Mouse (Mus musculus): ENCODE measurements around the gene Galnt2. TPM values are rescaled to one million over a fixed set of nuclear protein-coding genes. Genes with fewer than 3 reads are reported as not detected.

The Galnt2 gene
- polyA plus RNA-seq, 1 experiment, result 59.4 TPM

DNA sequence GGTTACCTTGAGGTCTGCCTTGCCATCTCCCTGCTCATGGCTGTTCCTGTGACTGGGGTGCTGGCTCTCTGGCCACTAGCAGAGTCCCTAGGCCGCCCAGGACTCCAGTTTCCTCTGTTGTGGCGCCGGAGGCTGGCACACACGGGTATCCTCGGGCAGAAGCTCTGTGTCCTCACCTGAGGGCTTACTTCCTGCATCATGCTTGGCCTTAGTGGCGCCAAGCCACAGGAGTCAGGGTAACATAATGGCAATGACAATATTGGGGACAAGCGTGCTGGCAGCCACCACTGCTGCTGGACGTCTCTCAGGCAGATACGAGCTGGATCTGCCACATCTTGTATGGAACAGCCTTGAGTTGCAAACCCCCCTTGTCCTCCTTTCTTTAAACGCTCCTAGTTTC lies 81.0 kb downstream of the Galnt2 start:
- Histone ChIP-seq H3K4me3 (no peak overlapping the region), H3K27me3 (ENCODE audit: control insufficient read depth, insufficient read depth, insufficient read length) (no peaks in the 10 kb centered on the region), H3K36me3 (ENCODE audit: control insufficient read depth, insufficient read depth) (peaks cover under 1% of the 10 kb centered on the region), H3K79me2 (ENCODE audit: control insufficient read depth, insufficient read depth) (no peaks in the 10 kb centered on the region), H3ac (ENCODE audit: control insufficient read depth, insufficient read length) (no peak overlapping the region), H3K4me2 (ENCODE audit: low read depth) (no peak overlapping the region)
- TF ChIP-seq TCF3 (IDR thresholded peaks at IDR 0.05; ENCODE audit: insufficient read length, low read depth) (no peak), CEBPB (IDR thresholded peaks at IDR 0.05; ENCODE audit: insufficient read depth, poor library complexity, severe bottlenecking) (no peak)

DNA sequence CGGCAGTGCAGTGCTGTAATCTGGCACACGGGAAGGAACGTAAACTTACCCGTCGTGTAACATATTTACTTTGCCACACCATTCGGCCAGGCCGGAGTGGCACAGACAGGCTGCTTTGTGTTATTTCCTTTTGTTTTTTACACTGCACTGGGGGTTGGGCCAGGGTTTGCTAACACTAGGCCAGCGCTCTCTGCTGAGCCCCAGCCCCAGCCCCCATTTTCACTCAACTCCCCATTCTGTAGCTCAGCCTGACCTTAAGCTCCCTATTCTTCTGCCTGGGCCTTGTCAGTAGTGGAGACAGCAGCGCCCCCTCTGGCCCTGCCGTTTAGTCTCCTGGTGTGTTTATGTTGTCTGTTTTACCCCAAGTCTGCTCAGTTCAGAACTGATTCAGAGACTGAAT lies 83.6 kb downstream of the Galnt2 start:
- no peak overlapping the region for H3ac ChIP-seq (ENCODE audit: control insufficient read depth, insufficient read length)
- H3K36me3 ChIP-seq (ENCODE audit: control insufficient read depth, insufficient read depth), result no peaks in the 10 kb centered on the region
- no peak overlapping the region for H3K4me3 ChIP-seq
- TF ChIP-seq REST (IDR thresholded peaks at IDR 0.05; ENCODE audit: insufficient read depth, insufficient read length) (no peak), TCF3 (IDR thresholded peaks at IDR 0.05; ENCODE audit: insufficient read length, low read depth) (no peak), CEBPB (IDR thresholded peaks at IDR 0.05; ENCODE audit: insufficient read depth, poor library complexity, severe bottlenecking) (no peak), MYOG (IDR thresholded peaks at IDR 0.05; ENCODE audit: control insufficient read depth in 1 of 3, insufficient read depth in 1 of 3, insufficient read length in 2 of 3, low read depth in 2 of 3) (no peak), POLR2AphosphoS2 (IDR thresholded peaks at IDR 0.05; ENCODE audit: insufficient read length, low read depth) (no peak), MAX (IDR thresholded peaks at IDR 0.05; ENCODE audit: low read depth) (no peak)
- no peaks in the 10 kb centered on the region for H3K79me2 ChIP-seq (ENCODE audit: control insufficient read depth, insufficient read depth)
- no peaks in the 10 kb centered on the region for H3K27me3 ChIP-seq (ENCODE audit: control insufficient read depth, insufficient read depth, insufficient read length)
- no peak overlapping the region for H3K4me2 ChIP-seq (ENCODE audit: low read depth)

DNA sequence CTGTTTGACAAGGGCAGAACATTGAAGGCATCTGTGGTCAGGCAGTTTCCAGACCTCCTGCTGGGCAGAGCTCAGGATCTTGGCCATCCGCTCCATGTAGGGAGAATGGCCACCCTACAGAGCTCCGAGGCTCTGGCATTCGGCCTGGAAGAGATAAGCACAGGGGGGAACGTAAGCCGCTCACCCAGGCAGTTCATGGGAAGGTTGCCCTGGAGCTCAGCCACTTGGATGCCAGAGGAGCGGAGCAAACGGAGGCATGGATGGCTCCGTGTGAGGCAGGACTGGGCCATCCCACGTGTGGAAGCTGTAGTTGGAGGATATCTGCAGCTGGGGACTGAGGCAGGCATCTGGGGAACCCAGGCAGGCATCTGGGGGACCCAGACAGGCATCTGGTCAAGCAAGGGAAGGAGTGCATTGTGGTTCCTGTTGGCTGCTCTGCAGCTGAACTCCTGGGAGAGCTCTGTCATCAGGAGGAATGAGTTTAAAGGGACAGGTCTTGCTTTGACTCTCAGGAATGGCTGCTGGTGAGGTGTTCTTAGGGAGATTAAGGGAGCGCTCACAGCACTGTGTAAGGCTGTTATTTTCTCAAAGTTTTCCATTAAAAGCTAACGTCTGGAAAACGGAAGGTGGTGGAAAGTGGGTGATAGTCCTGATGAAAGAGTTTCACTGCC lies 85.4 kb downstream of the Galnt2 start:
- no peak for TF ChIP-seq E2F4 (IDR thresholded peaks at IDR 0.05; ENCODE audit: insufficient read depth)
- TF ChIP-seq POLR2AphosphoS2 (IDR thresholded peaks at IDR 0.05; ENCODE audit: insufficient read length, low read depth), result no peak
- H3K36me3 ChIP-seq (ENCODE audit: control insufficient read depth, insufficient read depth), result no peaks in the 10 kb centered on the region
- H3K79me2 ChIP-seq (ENCODE audit: control insufficient read depth, insufficient read depth), result no peaks in the 10 kb centered on the region
- no peak overlapping the region for H3ac ChIP-seq (ENCODE audit: control insufficient read depth, insufficient read length)
- peak overlapping the region; percentile 24 for H3K4me2 ChIP-seq (ENCODE audit: low read depth)
- no peak overlapping the region for H3K4me3 ChIP-seq
- H3K27me3 ChIP-seq (ENCODE audit: control insufficient read depth, insufficient read depth, insufficient read length), result no peaks in the 10 kb centered on the region

DNA sequence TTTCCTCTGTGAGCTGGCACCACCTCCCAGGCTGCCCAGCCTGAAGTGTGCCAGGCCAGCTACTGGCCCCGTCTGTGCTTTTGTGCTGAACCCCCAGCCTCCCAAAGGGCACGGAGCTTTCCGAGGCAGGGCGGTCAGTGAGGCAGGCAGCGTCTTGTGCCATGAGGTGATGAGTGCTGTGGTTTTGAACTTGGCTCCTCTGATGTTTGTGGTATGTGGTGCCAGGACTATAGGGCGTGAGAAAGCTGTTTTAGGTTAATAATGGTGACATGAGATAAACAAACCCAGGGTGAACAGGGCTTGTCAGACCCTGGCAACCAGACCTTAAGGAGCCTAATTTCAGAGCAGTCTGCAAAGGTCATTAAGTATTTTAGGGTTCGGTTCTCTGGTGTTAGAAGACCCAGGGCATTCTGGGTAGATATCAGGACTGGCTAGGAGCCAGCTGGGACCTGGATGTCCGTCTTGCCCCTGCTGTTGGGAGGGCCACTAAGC lies 86.0 kb downstream of the Galnt2 start:
- H3ac ChIP-seq (ENCODE audit: control insufficient read depth, insufficient read length), result no peak overlapping the region
- H3K36me3 ChIP-seq (ENCODE audit: control insufficient read depth, insufficient read depth), result no peaks in the 10 kb centered on the region
- H3K4me2 ChIP-seq (ENCODE audit: low read depth), result peak overlapping the region; percentile 24
- no peak for TF ChIP-seq TCF12 (IDR thresholded peaks at IDR 0.05; ENCODE audit: insufficient read depth, poor library complexity, severe bottlenecking)
- TF ChIP-seq POLR2AphosphoS2 (IDR thresholded peaks at IDR 0.05; ENCODE audit: insufficient read length, low read depth), result no peak
- TF ChIP-seq MYOG (IDR thresholded peaks at IDR 0.05; ENCODE audit: control insufficient read depth in 1 of 3, insufficient read depth in 1 of 3, insufficient read length in 2 of 3, low read depth in 2 of 3), result no peak
- peak in 1 of 3 experiments; percentile 21 for TF ChIP-seq MYOD1 (IDR thresholded peaks at IDR 0.05; ENCODE audit: control insufficient read depth in 1 of 3, insufficient read length in 2 of 3, low read depth in 2 of 3)
- H3K79me2 ChIP-seq (ENCODE audit: control insufficient read depth, insufficient read depth), result no peaks in the 10 kb centered on the region
- no peak overlapping the region for H3K4me3 ChIP-seq
- H3K27me3 ChIP-seq (ENCODE audit: control insufficient read depth, insufficient read depth, insufficient read length), result no peaks in the 10 kb centered on the region

DNA sequence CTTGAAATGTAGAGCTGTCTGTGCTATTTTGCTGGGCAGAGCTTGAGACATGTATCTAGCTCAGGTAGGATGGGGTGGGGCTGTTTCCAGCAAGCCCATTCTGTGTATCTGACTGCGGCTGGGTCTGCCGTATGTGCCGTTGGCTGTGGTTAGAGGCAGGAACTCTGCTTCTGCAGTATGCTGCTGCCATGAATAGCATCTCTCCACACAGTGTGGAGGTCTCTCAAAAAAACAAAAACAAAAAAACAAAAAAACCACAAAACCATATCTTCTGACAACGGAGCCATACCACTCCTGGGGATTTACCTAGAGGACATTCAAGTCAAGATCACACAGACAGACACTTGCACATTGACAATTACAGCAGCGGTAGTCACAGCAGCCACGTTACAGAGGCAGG lies 86.6 kb downstream of the Galnt2 start:
- H3K27me3 ChIP-seq (ENCODE audit: control insufficient read depth, insufficient read depth, insufficient read length), result no peaks in the 10 kb centered on the region
- peaks cover 3% of the 10 kb centered on the region for H3K36me3 ChIP-seq (ENCODE audit: control insufficient read depth, insufficient read depth)
- no peak overlapping the region for H3K4me2 ChIP-seq (ENCODE audit: low read depth)
- TF ChIP-seq SRF (IDR thresholded peaks at IDR 0.05; ENCODE audit: control insufficient read depth, insufficient read length, low read depth) (no peak), MYOD1 (IDR thresholded peaks at IDR 0.05; ENCODE audit: control insufficient read depth in 1 of 3, insufficient read length in 2 of 3, low read depth in 2 of 3) (no peak), CEBPB (IDR thresholded peaks at IDR 0.05; ENCODE audit: insufficient read depth, poor library complexity, severe bottlenecking) (no peak), POLR2A (IDR thresholded peaks at IDR 0.05; ENCODE audit: insufficient read length, low read depth) (no peak), E2F4 (IDR thresholded peaks at IDR 0.05; ENCODE audit: insufficient read depth) (no peak), TCF3 (IDR thresholded peaks at IDR 0.05; ENCODE audit: insufficient read length, low read depth) (no peak), REST (IDR thresholded peaks at IDR 0.05; ENCODE audit: insufficient read depth, insufficient read length) (no peak), USF1 (IDR thresholded peaks at IDR 0.05; ENCODE audit: low read depth) (no peak), TCF12 (IDR thresholded peaks at IDR 0.05; ENCODE audit: insufficient read depth, poor library complexity, severe bottlenecking) (no peak), MYOG (IDR thresholded peaks at IDR 0.05; ENCODE audit: control insufficient read depth in 1 of 3, insufficient read depth in 1 of 3, insufficient read length in 2 of 3, low read depth in 2 of 3) (no peak), POLR2AphosphoS2 (IDR thresholded peaks at IDR 0.05; ENCODE audit: insufficient read length, low read depth) (no peak), MAX (IDR thresholded peaks at IDR 0.05; ENCODE audit: low read depth) (no peak)
- H3K79me2 ChIP-seq (ENCODE audit: control insufficient read depth, insufficient read depth), result no peaks in the 10 kb centered on the region
- no peak overlapping the region for H3ac ChIP-seq (ENCODE audit: control insufficient read depth, insufficient read length)
- no peak overlapping the region for H3K4me3 ChIP-seq

Data from myocyte (in vitro differentiated cells).